Mouse (Mus musculus) embryonic fibroblast, embryonic 13.5 days (primary cell): ENCODE measurements at regions not wholly inside any gene's neighbourhood (a gene's known extent, or its start where the extent isn't known, plus 50 kb on each side); places are given as distances from the start of the nearest gene placed in this dataset.

Experiments
- CTCF ChIP-seq: IDR thresholded peaks from 2 replicates; pipeline ENCODE4 v1.5.1; 2011; ENCODE audit warnings: mild to moderate bottlenecking, control low read depth, low read length, moderate library complexity, borderline replicate concordance; ENCODE audit not compliant: insufficient read depth
- POLR2A ChIP-seq: IDR thresholded peaks from 2 replicates; pipeline ENCODE4 v1.6.1; 2011; ENCODE audit warnings: low read depth, mild to moderate bottlenecking, control low read depth, low read length, moderate library complexity

DNA sequence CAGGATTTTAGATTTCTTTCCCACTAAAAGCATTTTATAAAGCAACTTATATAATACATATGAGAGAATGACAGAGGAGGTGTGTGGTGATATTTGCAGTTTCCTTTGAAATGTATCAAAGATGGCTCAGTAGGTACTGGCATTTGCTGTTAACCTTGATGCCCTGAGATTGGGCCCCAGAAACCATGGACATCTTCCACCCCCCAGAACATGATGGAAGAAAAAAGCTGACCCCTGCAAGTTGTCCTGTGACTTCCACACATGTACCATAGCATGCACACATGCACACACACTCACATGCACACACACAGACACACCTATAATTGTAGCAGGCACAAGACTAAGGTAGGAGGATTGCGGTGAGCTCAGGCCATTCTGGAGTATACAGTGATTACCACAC, 171.4 kb downstream of the Usp46 start:
- TF ChIP-seq POLR2A (no peak), CTCF (no peak)
